Mouse (Mus musculus) gastrocnemius, postnatal 36 days (tissue): Measurements from ENCODE around the gene Ampd3. TPM values are rescaled to one million over a fixed set of nuclear protein-coding genes. Genes with fewer than 3 reads are reported as not detected.

Experiments used
- DNase-seq, 2 experiments: peaks; one replicate each; pipeline ENCODE4 v3.0.0; 2022
- intact Hi-C: fragments of 180-260 bp; cut with DNase I; formaldehyde crosslinking; loops from one replicate; pipeline ENCODE4 v1.15.1; 2025
- total RNA-seq, 2 experiments: library from RNA; stranded (reverse); gene quantifications; 2 replicates each; pipeline ENCODE4 v1.2.3; 2021

Ampd3 gene
- total RNA-seq, 2 experiments from 2014 or later = 6.0 to 9.8 TPM

GRCm38 (mm10) chr7:110796367-110797051, 28.5 kb downstream of the Ampd3 start:
- DNase-seq = no peak
- intact Hi-C loops = no loop called here

GRCm38 (mm10) chr7:110797722-110798409, 29.9 kb downstream of the Ampd3 start:
- DNase-seq = no peak
- intact Hi-C loops = no loop called here

- intact Hi-C loops = no loop called here
- peak; percentile 72 to 76 for DNase-seq
Measured at GRCm38 (mm10) chr7:110801028-110801427, 33.0 kb downstream of the Ampd3 start.

- intact Hi-C loops = no loop called here
- peak in 1 of 2 experiments; percentile 12 for DNase-seq
Measured at GRCm38 (mm10) chr7:110803131-110803530, 35.1 kb downstream of the Ampd3 start.

GRCm38 (mm10) chr7:110804266-110804665, 36.3 kb downstream of the Ampd3 start:
- intact Hi-C loops = no loop called here
- peak in 1 of 2 experiments; percentile 38 for DNase-seq

GRCm38 (mm10) chr7:110807460-110808030, 39.5 kb downstream of the Ampd3 start:
- intact Hi-C loops = no loop called here
- DNase-seq = no peak

GRCm38 (mm10) chr7:110808962-110809361, 41.0 kb downstream of the Ampd3 start:
- intact Hi-C loops = no loop called here
- no peak for DNase-seq

- intact Hi-C loops = no loop called here
- no peak for DNase-seq
Measured at GRCm38 (mm10) chr7:110809585-110810557, 41.9 kb downstream of the Ampd3 start.

- no peak for DNase-seq
- intact Hi-C loops = no loop called here
Measured at GRCm38 (mm10) chr7:110810995-110811394, 43.0 kb downstream of the Ampd3 start.

GRCm38 (mm10) chr7:110811529-110811928, 43.5 kb downstream of the Ampd3 start:
- DNase-seq = no peak
- intact Hi-C loops = no loop called here

- intact Hi-C loops = no loop called here
- DNase-seq = no peak
Measured at GRCm38 (mm10) chr7:110813983-110814382, 46.0 kb downstream of the Ampd3 start.

- DNase-seq = no peak
- intact Hi-C loops = loop anchor here (1.0 to 5.0 kb wide), 3 partner anchors 111 to 199 kb away; no protein-coding TSS in a partner anchor
Measured at GRCm38 (mm10) chr7:110816037-110816436, 48.0 kb downstream of the Ampd3 start.

- DNase-seq = peak in 1 of 2 experiments; percentile 60
- intact Hi-C loops = loop anchor here (5.0 kb wide), 2 partner anchors 109 to 129 kb away; no protein-coding TSS in a partner anchor
Measured at GRCm38 (mm10) chr7:110818206-110818605, 50.2 kb downstream of the Ampd3 start.

GRCm38 (mm10) chr7:110818787-110819350, 50.9 kb downstream of the Ampd3 start:
- intact Hi-C loops = loop anchor here (5.0 kb wide), 2 partner anchors 108 to 128 kb away; no protein-coding TSS in a partner anchor
- no peak for DNase-seq

GRCm38 (mm10) chr7:110821068-110821467, 53.1 kb downstream of the Ampd3 start:
- intact Hi-C loops = no loop called here
- no peak for DNase-seq

- DNase-seq = peak in 1 of 2 experiments; percentile 58
- intact Hi-C loops = no loop called here
Measured at GRCm38 (mm10) chr7:110821653-110822052, 53.6 kb downstream of the Ampd3 start.

GRCm38 (mm10) chr7:110822055-110822454, 54.0 kb downstream of the Ampd3 start:
- DNase-seq = no peak

GRCm38 (mm10) chr7:110823076-110823475, 55.1 kb downstream of the Ampd3 start:
- DNase-seq = no peak
- intact Hi-C loops = no loop called here

More at GRCm38 (mm10) chr7:110822055-110822454, 54.0 kb downstream of the Ampd3 start:
- intact Hi-C loops = no loop called here

- intact Hi-C loops = no loop called here
- DNase-seq = no peak
Measured at GRCm38 (mm10) chr7:110823593-110823992, 55.6 kb downstream of the Ampd3 start.
